Mouse (Mus musculus) right cerebral cortex, postnatal 36 days (tissue): Measurements from ENCODE around the gene Atp2c1.

Source experiments
- DNase-seq, 2 experiments: peaks; one replicate each; pipeline ENCODE4 v3.0.0; 2022; ENCODE audit warnings: low spot score in 2 of 2, mixed read lengths in 1 of 2

The Atp2c1 gene

DNA sequence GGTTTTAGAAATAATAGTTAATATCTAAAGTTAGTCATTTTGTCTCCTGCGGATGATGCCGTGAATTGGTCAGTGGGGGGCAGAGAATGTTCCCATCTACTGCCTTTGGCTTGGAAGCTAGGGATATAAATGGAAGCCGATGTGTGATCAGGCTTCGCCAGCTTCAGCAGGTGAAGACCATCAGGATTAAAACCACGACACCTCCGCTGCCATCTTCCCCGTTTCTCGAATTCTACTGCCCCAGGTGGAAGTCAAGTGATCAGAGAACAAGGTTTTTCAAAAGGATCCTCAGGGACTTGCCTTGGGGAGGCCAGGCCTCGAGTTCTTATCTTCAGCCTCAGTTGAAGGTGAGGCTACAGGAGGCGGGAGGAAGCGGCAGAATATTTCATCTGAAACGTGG, at the start of gene Atp2c1:
TSS of gene Atp2c1 (minus strand) at position 101 of the 400 bp plus-strand sequence.
- DNase-seq = no peak

DNA sequence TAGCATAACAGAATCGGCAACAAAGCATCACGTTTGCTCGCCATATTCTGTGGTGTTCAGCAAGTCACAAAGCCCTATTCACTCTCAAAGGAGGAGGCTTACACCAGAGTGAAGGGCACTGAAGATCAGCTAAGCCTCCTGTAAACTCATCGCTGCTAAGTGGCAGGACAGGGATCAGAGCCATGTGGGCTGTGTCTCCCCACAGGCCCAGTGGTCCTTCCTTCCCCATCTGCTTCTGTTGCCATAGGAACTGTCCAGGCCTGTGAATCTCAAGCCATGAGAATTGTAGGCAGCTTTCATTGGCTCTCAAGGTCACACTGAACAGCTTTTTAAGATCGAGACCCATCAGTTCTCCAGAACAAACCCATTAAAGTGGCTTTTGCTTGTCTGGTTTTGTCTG, 30.3 kb upstream of the Atp2c1 start:
- no peak for DNase-seq

DNA sequence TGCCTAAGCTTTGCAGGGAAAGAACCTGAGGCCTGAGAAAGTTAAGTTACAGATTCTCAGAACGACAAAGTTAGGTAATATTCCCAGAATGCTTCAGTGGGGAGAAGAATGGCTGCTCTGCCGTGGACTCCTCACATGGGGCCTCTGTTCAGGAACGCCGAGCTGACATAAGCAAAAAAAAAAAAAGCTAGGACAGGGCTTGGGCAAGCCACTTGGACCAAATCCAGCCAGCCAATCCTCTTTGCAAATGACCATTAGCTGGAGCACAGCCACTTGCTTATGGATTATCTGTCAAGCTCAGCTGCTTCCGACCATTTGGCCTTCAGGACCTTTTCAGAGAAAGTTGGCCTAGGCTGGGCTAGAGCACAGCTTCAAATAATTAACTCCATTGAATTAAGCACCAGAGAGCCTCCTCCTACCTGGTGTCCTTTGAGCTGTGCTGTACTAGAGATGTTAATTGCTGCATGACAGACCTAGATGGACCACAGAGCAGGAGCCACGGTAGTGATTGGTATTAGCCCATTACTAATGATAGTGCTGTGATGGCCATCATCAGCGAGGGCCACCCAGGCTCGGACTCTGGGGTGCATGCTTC, 29.1 kb upstream of the Atp2c1 start:
- DNase-seq = no peak

DNA sequence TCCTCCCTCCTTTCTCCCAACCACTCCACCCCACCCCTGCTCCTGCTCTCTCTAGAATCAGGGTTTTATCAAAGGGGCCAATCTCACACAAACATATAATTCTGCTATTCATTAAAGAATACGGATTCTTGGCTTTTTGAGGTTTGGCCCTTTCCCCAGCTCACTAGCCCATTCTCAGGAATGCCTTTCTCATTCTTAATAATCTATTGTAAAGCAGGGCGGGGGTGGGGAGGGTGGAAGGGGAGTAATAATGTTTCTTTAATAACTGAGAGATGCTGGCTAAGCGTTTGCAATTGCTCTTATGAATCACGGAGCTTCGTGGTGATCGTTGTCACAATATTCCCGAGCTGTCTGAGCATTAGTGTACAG, 27.3 kb upstream of the Atp2c1 start:
- no peak for DNase-seq

DNA sequence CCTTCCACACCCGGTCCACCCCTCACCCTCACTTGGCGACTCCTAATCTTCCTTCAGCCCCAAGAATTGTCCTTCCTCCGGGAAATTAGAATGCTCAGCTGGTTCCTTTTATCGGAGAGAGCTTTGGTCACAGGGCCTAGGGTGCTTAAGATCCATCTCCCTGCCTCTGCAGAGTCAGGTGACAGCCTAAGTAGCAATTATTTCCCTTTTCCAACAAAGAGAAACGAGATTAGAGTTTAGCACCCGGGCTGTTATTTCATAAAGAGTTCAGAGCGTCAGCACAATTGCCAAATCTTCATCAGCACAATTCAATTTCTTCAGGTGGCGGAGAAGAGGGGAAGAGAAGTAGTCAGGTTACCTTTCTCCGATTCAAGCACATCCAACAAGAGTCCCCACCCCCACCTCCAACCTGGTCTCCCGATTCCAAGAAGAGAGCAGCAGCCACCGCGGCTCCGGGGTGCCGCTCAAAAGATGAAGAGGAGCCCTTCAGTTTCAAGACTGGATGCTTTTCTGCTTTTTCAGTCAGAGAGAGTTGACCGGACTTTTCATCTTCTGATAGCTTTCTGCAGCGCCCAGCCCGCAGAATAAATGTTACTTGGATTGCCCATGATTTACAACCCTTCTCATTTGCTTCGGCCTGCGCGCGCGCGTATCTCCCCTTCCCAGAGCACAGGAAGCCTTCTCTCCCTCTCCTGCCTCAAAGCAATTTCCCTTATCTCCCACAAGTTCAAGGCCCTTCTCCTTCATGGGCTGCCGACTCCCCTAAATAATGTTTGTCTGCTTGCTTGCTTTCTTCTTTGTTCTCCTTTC, 26.7 kb upstream of the Atp2c1 start:
- no peak for DNase-seq

DNA sequence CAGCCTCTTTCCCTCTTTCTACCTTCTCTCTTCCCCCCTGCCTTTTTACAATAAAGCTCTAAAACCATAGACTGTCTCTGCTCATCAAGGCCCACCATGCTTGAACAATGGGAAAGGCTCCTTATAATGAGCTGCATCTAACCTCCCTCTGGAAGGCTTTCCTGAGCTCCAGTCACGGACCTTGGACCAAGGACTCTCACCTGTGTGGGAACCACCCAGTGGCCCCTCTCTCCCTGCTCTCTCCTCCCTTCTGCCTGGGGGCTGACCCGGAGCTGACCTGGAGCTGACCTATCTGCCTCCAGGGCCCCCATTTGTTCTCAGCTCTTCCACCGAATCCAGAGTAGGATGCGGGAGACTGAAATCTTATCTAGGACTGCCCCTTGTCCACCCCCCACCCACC, 24.3 kb upstream of the Atp2c1 start:
- no peak for DNase-seq

DNA sequence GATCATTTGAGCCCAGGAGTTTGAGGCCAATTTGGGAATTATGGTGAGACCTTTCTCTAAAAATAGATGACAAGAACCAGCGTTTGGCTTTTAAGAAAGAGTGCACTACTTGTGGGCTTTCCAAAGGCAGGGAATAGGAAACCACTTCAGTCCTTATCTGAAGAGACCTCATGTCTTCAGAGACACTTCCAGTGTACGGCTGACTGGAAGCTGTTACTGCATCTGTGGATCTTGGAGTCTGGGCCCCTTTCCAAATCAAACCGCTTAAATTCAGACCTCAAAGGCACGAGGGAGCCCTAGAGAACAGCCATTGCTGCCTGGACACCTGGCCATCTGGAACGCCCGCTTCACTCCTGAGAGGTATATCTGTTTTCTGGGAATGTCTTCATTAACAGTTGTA, 22.0 kb upstream of the Atp2c1 start:
- DNase-seq = no peak

DNA sequence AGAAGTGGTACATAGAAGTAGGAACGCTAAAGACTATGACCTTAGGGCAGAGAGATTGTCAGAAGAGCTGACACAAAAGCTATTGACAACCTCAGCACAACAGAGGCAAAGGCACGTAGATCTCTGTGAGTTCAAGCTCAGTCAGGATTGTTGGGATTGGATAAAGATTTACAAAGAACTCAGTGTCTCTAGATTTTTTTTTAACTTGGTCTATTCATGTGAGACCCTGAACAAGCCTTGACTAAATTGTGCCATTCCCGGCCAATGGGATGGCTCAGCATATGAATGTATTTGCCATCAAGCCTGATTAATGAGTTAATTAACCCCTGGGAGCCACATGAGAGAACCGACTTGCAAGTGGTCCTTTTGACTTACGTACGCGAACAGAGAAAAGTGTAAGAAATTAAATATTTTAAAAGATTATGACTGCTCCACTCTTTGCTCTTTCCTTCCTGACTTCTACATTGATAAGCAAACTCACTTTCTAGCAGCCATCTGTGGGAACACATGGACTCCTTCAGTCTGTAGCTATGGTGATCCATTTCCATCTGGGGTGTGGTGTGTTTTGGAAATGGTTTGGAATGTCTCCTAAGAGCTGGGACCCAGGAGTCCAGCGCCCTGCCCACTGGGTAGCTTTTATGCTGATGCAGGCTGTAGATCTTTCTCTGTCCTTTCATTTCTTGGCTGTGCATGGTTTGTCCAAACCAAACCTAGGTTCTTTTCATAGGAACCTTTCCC, 17.1 kb upstream of the Atp2c1 start:
- DNase-seq = no peak

DNA sequence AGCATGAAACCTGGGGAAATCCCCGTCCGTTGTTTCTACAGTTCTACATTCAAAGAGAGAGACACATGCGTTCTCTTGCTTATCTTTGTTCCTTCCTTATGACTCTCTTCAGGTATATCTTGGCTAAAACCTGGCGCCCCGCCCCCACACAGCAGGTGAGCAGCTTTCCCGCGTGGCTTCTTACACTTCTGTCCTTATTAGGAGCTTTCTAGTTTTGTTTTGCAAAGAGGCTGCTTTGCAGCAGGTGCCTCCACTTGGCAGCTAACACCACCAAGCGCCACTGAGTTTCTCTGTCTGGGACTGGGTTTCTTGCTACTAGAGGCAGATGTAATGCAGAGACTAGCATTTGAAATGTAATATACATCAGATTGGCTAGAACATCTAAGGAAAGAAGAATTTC, 10.4 kb upstream of the Atp2c1 start:
- no peak for DNase-seq

DNA sequence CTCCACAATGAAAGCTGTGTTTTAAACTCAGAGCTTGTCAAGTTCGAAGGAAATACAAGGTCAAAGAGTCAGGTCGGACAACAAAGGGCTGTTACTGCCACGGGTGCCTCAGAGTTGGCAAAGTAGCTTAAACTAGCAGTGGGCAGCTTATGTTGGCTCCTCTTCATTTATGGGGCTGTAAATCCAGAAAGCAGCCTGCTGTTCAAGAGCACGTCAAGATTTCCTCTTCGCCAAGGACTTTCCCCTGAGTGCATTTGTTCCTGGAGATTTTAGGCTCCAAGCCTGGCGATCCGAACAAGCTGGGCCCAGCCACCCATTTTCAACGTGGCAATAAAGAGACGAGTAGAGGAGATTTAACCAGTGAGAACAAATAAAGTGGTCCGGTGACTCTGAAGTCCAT, 9.8 kb upstream of the Atp2c1 start:
- no peak for DNase-seq

DNA sequence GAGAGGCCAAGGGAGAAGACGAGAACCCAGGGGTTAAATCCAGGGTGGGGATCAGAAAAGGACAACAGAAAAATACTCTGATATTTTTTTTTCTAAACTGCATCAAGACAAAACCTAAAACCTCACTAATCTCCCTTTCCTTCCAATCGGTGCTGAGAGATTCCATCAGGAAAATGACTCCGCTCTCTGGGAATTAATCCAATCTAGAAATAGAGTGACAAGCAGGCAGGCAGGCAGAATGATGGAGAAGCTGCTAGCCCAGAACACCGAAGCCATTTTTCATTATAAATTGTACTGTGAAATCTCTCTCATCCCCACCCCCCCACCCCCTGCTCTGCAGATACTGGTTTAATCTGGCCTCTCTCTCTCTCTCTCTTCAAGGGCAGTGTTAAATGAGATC, 1.8 kb downstream of the Atp2c1 start:
- no peak for DNase-seq

DNA sequence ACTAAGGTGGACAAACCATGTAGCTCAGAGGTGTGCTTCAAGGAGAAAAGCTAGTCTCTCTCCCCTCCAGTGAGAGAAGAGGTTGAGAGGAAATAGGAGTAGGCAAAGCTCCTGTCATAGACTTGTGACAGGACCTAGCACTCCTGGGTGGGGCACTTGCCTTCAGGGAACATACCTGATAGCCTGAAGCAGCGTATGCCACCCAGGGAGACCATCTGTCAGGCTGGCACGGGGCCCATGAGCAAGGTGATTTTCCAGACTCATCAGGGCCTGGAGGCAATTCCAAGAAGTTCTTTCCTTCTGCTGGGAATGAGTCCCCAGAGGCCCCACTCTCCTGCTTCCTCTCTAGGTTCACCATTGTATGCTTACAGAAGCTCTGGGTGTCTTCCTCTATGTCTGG, 4.1 kb downstream of the Atp2c1 start:
- no peak for DNase-seq

DNA sequence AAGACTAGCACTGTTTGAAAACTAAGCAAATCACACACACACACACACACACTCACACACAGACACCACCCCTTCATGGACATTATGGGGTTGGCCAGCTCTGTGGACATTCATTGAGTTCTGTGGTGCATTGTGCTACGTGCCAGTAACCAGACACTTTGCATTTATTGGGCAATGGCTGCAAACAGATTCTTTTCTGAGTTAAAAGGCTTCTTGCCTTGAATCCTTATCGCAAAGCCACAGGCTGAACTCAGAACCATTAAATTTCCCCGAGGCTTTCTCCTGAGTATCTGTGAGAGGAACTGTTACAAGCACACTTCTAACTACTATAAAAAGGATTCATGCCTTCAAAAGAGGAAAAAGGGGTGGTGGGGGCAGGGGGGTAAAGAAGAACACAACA, 5.1 kb downstream of the Atp2c1 start:
- DNase-seq = no peak

DNA sequence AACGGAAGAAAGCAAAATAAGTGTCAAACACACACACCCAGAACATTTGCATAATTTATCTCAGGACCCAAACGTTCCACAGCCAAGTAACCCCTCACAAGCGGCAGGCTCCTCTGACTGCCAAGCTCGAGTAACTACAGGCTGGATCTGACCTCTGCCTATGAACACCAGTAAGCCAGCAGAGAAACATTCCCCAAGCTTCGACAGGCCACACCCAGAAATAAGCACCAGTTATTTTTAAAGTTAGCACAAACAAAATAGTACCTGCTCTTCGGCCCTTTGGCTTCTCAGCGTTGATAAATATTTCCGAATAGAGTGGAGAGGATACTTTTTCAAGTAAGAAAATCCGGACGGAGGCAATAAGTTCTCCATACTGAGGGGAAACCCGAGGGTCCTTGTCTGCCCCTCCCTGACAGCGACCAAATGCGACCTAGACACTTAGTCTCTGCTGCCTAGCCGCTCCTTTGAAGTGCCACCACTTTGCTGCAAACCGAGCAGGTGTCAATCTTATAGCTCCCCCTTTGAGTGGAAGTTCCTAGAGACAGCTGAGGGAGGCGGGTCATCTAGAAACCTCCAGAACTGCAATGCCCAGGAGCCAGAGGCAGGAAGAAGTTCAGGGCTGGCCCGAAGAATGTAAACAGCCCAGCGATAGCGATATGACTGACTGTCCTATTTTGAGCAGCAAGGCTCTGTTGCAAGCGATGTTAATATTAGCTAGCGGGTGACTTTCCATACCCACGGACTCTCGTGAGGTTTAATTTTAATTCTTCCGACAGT, 6.2 kb downstream of the Atp2c1 start:
- no peak for DNase-seq

DNA sequence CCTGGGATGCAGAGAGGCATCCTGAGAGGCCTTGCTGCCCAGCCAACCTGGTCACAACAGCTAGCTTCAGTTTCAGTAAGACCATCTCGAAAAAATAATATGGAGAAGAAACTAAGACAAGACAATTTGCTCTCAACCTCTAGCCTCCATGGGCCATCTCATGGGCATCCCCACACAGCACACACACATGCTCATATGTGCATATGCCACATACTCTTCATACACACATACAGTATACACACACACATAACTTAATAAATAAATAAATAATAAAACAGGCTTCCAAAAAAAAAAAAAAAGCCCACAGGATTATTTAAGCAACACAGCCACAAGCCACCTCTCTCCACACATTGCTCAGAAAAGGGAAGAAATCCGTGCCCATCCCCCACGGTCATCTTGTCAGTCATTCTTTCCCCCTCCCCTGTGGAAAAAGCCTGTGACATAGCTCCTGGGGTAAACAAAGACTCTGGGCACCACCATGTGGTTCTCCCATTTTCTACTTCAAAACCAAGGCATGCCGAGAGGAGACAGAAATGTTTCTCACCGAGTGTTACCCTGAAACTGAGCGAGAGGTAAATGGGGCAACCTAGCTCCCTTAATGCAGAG, 7.7 kb downstream of the Atp2c1 start:
- peak in 1 of 2 experiments; percentile 9 for DNase-seq

DNA sequence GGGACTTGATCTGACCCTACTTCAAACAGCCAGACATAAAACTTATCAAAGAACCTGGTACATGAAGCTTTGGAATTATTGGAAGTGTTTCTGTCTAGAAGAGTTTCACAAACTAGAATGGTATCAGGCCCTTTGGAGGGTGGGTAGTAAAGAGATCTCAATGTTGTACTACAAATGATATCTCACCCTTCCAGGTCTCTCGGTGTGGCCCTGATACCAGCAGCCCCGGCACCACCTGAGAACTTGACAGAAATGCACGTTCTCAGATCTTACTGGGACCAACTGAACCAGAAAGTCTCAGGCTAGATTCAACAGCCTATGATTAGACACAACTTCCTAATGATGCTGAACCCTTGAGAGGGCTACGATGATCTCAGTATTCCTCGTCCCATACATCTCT, 23.4 kb downstream of the Atp2c1 start:
- DNase-seq = no peak

DNA sequence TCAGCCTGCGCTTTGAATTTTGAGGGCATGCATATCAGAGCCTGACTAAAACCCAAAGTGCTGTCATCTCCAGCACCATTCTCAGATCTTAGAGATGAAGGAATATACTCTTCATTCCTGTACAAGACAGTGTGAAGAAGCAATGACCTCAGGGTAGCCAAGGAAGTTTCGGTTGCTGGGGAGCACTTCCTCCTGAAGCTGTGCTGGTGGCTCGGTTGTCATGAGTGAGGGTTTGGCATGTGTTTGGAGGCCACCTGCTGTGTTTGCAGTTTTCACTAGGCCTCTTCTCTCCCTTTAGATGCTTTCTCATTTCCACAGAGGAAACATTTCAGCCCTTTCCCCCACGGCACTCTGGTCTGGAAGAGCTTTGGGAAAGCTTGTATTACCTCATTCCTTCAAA, 24.7 kb downstream of the Atp2c1 start:
- no peak for DNase-seq

DNA sequence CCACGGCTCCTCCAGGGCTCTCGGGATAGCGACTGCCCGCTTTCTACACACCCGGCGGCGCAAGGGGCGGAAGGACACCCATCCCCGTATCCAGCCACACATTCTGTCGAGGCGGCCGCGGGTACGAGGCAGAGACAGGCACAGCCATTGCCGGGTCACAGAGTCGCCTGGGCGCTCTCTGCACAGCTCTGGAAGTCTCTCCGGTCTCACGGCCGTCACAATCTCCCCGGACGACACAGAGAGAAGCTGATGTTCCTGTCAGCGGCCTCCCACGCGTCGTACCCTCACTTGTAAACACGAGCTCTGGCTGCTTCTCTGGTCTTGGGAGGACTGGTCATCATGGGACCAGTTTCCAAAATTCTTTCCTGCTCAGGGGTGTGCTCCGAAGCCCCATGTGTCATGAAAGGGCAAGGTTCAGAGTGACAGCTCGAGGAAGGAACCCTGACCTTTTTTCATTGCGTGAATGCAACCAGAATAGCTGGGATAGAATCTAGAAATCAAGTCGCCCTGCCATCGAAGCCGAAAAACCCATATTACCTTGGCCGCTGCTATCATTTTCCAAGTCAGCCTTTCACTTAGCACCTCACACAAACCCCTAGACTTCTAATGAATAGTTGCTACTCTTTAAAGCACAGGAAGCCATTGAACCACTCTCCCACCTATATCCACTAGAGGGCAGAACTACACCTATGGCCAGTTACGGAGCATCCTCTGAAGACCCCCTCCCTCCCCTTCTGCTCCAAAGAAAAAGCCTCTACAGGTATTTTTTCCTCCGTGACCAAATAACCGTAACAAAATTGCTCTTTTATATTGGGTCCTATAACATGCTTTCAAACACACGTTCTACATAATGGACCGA, 31.6 kb downstream of the Atp2c1 start:
- DNase-seq = peak; percentile 46 to 67

DNA sequence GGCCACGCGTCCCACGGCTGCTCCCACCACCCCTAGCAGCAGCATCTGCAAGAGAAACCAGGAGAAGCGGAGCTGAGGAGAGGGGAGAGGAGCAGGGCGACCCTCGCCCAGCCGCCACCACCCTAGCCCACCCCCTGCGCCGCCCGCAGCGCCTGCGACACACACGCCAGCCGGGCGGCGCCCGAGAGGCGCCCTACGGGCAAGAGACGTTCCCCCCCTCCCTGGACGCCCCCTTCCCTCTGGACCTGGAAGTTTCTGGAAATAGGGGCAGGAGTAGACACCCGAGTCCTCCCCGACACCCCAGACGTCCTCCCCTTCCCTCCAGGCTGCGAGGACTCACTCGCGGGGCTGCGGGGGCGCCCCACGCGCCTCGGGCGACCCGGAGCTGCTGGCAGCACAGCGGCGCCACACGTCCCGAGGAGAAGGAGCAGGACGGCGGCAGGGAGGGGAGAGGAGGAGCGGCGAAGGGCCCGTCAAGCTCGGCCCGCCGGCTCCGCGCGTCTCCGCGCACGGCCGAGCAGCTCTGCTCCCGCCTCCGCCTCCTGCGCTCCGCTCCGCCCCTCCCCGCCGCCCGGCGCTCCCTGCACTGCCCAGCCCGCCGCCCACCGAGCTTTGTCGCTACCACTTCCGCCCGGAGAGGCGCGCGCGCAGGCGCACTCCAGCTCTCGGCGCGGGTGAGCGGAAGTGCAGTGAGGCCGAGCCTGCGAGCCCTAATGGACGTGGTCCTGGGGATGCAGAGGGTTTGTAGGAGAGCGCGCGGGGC, 32.4 kb downstream of the Atp2c1 start:
- peak; percentile 94 to 95 for DNase-seq

DNA sequence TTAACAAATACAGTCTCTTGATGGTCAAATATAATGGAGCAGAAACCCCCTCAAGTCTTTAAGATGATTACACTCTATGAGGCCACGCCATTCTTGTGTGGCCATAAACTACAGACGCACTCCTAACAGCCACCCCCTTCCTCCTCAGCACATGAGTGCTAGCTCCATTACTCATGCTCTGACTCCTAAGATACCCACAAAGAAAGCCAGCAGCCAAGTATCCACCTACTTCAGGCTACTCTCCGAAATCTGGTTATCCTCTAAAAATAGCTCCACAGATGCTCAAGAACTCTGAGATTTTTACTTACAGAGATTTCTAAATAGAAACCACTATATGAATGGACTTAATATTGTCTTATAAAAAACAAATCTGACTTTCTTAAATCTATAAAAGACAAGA, 34.4 kb downstream of the Atp2c1 start:
- peak; percentile 24 to 70 for DNase-seq
